Mouse (Mus musculus) C2C12 (cell line): ENCODE measurements around the gene Slc2a13. TPM values are rescaled to one million over a fixed set of nuclear protein-coding genes. Genes with fewer than 3 reads are reported as not detected.

Experiments
- H3K27me3 ChIP-seq: one replicate; pipeline ENCODE4 v1.6.1; 2011; ENCODE audit not compliant: control insufficient read depth, insufficient read depth, insufficient read length
- H3K36me3 ChIP-seq: one replicate; pipeline ENCODE4 v1.6.1; 2011; ENCODE audit not compliant: control insufficient read depth, insufficient read depth
- H3K4me3 ChIP-seq: one replicate; pipeline ENCODE4 v1.5.1; 2011; ENCODE audit warnings: mild to moderate bottlenecking, control low read depth; ENCODE audit not compliant: poor library complexity, insufficient read depth, severe bottlenecking
- H3K79me2 ChIP-seq: one replicate; pipeline ENCODE4 v1.6.1; 2011; ENCODE audit not compliant: control insufficient read depth, insufficient read depth
- H3K79me3 ChIP-seq: one replicate; pipeline ENCODE4 v1.6.1; 2011; ENCODE audit warnings: low read depth, control low read depth
- H3ac ChIP-seq: one replicate; pipeline ENCODE3; 2011; ENCODE audit warnings: low read depth; ENCODE audit not compliant: control insufficient read depth, insufficient read length
- CEBPB ChIP-seq: IDR thresholded peaks from one replicate; pipeline ENCODE4 v1.6.1; 2011; ENCODE audit warnings: low read depth, mild to moderate bottlenecking, control low read depth, moderate library complexity
- CTCF ChIP-seq: IDR thresholded peaks from one replicate; pipeline ENCODE4 v1.5.1; 2011; ENCODE audit not compliant: control insufficient read depth, insufficient read depth, insufficient read length
- FOSL1 ChIP-seq: IDR thresholded peaks from one replicate; pipeline ENCODE4 v1.8.0; 2011; ENCODE audit warnings: mild to moderate bottlenecking, low read length; ENCODE audit not compliant: poor library complexity, insufficient read depth, severe bottlenecking
- MAX ChIP-seq: IDR thresholded peaks from one replicate; pipeline ENCODE4 v1.6.1; 2011; ENCODE audit warnings: mild to moderate bottlenecking, control low read depth
- MYOD1 ChIP-seq: IDR thresholded peaks from one replicate; pipeline ENCODE4 v1.6.1; 2011; ENCODE audit warnings: low read depth; ENCODE audit not compliant: control insufficient read depth, insufficient read length
- MYOG ChIP-seq: IDR thresholded peaks from one replicate; pipeline ENCODE4 v1.6.1; 2011; ENCODE audit not compliant: control insufficient read depth, insufficient read length; ENCODE audit errors: extremely low read depth
- USF1 ChIP-seq: IDR thresholded peaks from one replicate; pipeline ENCODE4 v1.6.1; 2011; ENCODE audit warnings: low read depth, mild to moderate bottlenecking, control low read depth, moderate library complexity
- polyA plus RNA-seq: library from polyadenylated mRNA; unstranded; fragments of >200 nt; fragmentation: generic; extraction: Trizol; gene quantifications from one replicate; pipeline ENCODE4 v1.2.1, GENCODE M21; 2012; ENCODE audit warnings: missing spikeins

Gene Slc2a13
- polyA plus RNA-seq, 1 experiment: 0.25 TPM

- Histone ChIP-seq H3K36me3 (no peaks in the 10 kb centered on the region), H3K27me3 (no peaks in the 10 kb centered on the region), H3ac (no peak overlapping the region), H3K4me3 (no peak overlapping the region), H3K79me3 (no peaks in the 10 kb centered on the region), H3K79me2 (no peaks in the 10 kb centered on the region)
- TF ChIP-seq MAX (no peak), FOSL1 (peak; percentile 33)
Measured at GRCm38 (mm10) chr15:91463026-91463661, 109.9 kb downstream of the Slc2a13 start.

DNA sequence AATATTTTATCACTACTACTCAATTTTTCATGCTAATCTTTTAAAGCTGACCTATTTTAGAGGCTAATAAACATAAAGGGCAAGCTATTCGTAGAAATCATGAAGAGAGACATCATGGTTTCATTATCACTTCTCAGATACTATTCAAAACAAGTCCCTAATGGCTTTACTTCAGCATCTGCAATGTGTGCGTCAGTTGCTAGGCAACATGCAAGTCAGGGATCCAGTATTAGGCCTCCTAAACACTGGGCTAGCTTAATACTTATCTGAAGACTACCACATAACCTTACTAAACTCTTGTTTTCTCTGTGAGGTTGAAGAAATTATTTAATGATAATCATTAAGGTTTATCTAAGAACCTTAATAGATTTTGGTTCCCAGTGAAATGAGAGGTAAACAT lies 111.1 kb downstream of the Slc2a13 start:
- Histone ChIP-seq H3K79me3 (no peaks in the 10 kb centered on the region), H3K4me3 (no peak overlapping the region), H3K27me3 (no peaks in the 10 kb centered on the region), H3K79me2 (no peaks in the 10 kb centered on the region), H3ac (no peak overlapping the region), H3K36me3 (no peaks in the 10 kb centered on the region)
- no peak for TF ChIP-seq CEBPB
- no peak for TF ChIP-seq MYOG
- TF ChIP-seq FOSL1: no peak
- no peak for TF ChIP-seq CTCF
- TF ChIP-seq MAX: no peak
- TF ChIP-seq MYOD1: no peak
- no peak for TF ChIP-seq USF1

DNA sequence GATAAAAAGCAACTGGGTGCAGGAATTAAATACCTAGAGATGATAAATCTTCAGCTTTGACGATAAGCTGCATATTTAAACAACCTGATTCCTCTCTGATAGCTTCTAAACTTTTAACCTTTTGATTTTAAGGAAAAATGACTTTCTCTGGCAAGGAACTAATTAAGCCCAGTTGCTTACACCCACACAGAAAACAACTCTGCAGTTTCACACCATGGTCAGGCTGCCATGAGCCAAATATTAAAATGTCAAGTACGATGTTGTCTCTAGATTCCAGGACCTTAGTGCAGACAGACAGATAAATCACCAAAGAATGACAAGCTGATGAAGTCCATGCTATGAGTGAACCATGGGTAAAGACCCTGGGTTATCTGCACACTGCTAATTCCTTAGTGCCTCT lies 115.9 kb downstream of the Slc2a13 start:
- H3K4me3 ChIP-seq: no peak overlapping the region

DNA sequence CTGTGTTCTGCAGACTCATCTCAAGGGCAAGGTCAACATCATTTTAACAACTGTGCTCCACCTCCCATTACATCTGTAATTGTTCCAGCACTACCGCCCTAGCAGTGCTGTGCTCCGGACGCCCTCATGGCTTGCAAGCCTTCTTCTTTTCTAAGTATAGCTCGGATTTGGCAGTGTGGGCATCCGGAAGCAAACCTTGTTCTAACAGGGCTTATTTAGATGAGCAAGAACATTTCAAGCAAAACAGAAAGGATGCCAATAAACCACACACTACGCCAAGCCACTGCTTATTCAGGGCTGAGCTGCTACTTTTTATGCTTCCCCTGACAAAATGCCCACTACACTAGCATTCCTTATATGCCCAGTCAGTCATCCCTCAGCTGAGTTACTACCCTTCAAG lies 127.7 kb downstream of the Slc2a13 start:
- H3K36me3 ChIP-seq: no peaks in the 10 kb centered on the region
- no peak overlapping the region for H3K4me3 ChIP-seq
- TF ChIP-seq MYOG: no peak
- no peak for TF ChIP-seq MAX
- TF ChIP-seq FOSL1: no peak
- TF ChIP-seq CEBPB: no peak
- no peak for TF ChIP-seq USF1
- no peak for TF ChIP-seq CTCF
- no peak for TF ChIP-seq MYOD1
- H3ac ChIP-seq: no peak overlapping the region
- no peaks in the 10 kb centered on the region for H3K79me3 ChIP-seq
- no peaks in the 10 kb centered on the region for H3K27me3 ChIP-seq
- no peaks in the 10 kb centered on the region for H3K79me2 ChIP-seq

More for the DNA sequence above, 115.9 kb downstream of the Slc2a13 start:
- no peak for TF ChIP-seq CTCF
- TF ChIP-seq MAX: no peak
- TF ChIP-seq USF1: no peak
- TF ChIP-seq MYOG: no peak
- H3K27me3 ChIP-seq: no peaks in the 10 kb centered on the region
- no peaks in the 10 kb centered on the region for H3K79me3 ChIP-seq
- no peak overlapping the region for H3ac ChIP-seq
- H3K79me2 ChIP-seq: no peaks in the 10 kb centered on the region
- no peaks in the 10 kb centered on the region for H3K36me3 ChIP-seq

- TF ChIP-seq CTCF (no peak), CEBPB (no peak), MAX (no peak), MYOD1 (no peak), FOSL1 (no peak), MYOG (no peak), USF1 (no peak)
- no peaks in the 10 kb centered on the region for H3K27me3 ChIP-seq
- no peak overlapping the region for H3ac ChIP-seq
- H3K4me3 ChIP-seq: no peak overlapping the region
- no peaks in the 10 kb centered on the region for H3K79me2 ChIP-seq
- H3K36me3 ChIP-seq: no peaks in the 10 kb centered on the region
- no peaks in the 10 kb centered on the region for H3K79me3 ChIP-seq
Measured at GRCm38 (mm10) chr15:91443449-91443848, 129.6 kb downstream of the Slc2a13 start.

GRCm38 (mm10) chr15:91439883-91440282 lies 133.2 kb downstream of the Slc2a13 start:
- TF ChIP-seq FOSL1: no peak
- no peak for TF ChIP-seq MYOD1
- TF ChIP-seq CEBPB: no peak
- no peak for TF ChIP-seq MYOG
- no peak for TF ChIP-seq CTCF
- TF ChIP-seq USF1: no peak
- no peak for TF ChIP-seq MAX
- Histone ChIP-seq H3K79me3 (no peaks in the 10 kb centered on the region), H3K4me3 (no peak overlapping the region), H3K27me3 (no peaks in the 10 kb centered on the region), H3K36me3 (no peaks in the 10 kb centered on the region), H3K79me2 (no peaks in the 10 kb centered on the region), H3ac (no peak overlapping the region)
